Mouse (Mus musculus) ES-E14 (cell line): ENCODE measurements around the gene Tex14.

Experiments used
- CHD2 ChIP-seq: IDR thresholded peaks from 2 replicates; pipeline ENCODE4 v1.6.1; 2014; ENCODE audit warnings: mild to moderate bottlenecking, low read depth, low read length, inconsistent platforms
- HCFC1 ChIP-seq: IDR thresholded peaks from 2 replicates; pipeline ENCODE4 v1.6.1; 2012; ENCODE audit warnings: low read length, inconsistent platforms, borderline replicate concordance; ENCODE audit not compliant: insufficient read depth
- ZC3H11A ChIP-seq: IDR thresholded peaks from 2 replicates; pipeline ENCODE4 v1.6.1; 2012; ENCODE audit warnings: low read depth, mild to moderate bottlenecking, inconsistent platforms, low read length, borderline replicate concordance

DNA sequence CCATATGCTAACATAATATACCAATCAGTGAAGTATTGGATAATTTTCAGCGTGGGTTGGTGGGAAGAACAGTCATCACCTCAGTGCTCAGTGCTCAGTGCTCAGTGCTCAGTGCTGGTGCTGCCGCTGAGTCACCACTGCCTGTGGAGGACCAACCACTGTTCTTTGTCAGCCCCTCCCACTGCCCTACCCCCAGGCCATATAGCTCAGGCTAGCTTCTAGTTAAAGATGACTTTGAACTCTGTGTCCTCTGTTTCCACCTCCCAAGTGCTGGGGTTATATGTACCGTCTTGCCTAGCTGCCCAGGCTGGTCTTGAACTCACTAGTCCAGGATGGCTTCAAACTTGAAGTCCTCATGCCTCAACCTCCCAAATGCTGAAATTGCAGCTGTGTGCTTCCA, 84.1 kb downstream of the Tex14 start:
- no peak for TF ChIP-seq CHD2
- TF ChIP-seq ZC3H11A, result no peak
- no peak for TF ChIP-seq HCFC1
